Mouse (Mus musculus) midbrain, embryonic 13.5 days (tissue): Measurements from ENCODE around the gene Stx5a. TPM values are rescaled to one million over a fixed set of nuclear protein-coding genes. Genes with fewer than 3 reads are reported as not detected.
"Not testable (repeated sequence)": the region's sequence is repeated elsewhere in the genome, so short reads cannot be mapped to it uniquely, and the experiment has no call there.

ENCODE experiments used
- ATAC-seq: fragments of 200-750 bp; cut with Nextera tagmentation; 2 replicates; pipeline ENCODE4 v1.8.0; 2017; ENCODE audit warnings: mild to moderate bottlenecking, moderate TSS enrichment, moderate library complexity
- H3K27ac ChIP-seq: fragments of 300-500 bp; sonication (generic); 2 replicates; pipeline ENCODE4 v1.5.1; 2015; ENCODE audit warnings: inconsistent platforms, mild to moderate bottlenecking, moderate library complexity
- H3K27me3 ChIP-seq: fragments of 300-500 bp; sonication (generic); 2 replicates; pipeline ENCODE4 v1.6.1; 2015; ENCODE audit warnings: mild to moderate bottlenecking, inconsistent platforms
- H3K36me3 ChIP-seq: fragments of 300-500 bp; sonication (generic); 2 replicates; pipeline ENCODE4 v1.6.1; 2015; ENCODE audit warnings: mild to moderate bottlenecking, inconsistent platforms
- H3K4me1 ChIP-seq: fragments of 300-500 bp; sonication (generic); replicated peaks from 2 replicates; pipeline ENCODE4 v1.6.1; 2015; ENCODE audit warnings: inconsistent platforms
- H3K4me2 ChIP-seq: fragments of 300-500 bp; sonication (generic); replicated peaks from 2 replicates; pipeline ENCODE4 v1.6.1; 2015; ENCODE audit warnings: moderate library complexity, mild to moderate bottlenecking, inconsistent platforms
- H3K4me3 ChIP-seq: fragments of 300-500 bp; sonication (generic); replicated peaks from 2 replicates; pipeline ENCODE4 v1.5.1; 2015; ENCODE audit warnings: mild to moderate bottlenecking, inconsistent platforms
- H3K9ac ChIP-seq: fragments of 300-500 bp; sonication (generic); replicated peaks from 2 replicates; pipeline ENCODE4 v1.6.1; 2015; ENCODE audit warnings: mild to moderate bottlenecking, inconsistent platforms
- H3K9me3 ChIP-seq: fragments of 300-500 bp; sonication (generic); 2 replicates; pipeline ENCODE4 v1.6.1; 2016; ENCODE audit warnings: mild to moderate bottlenecking, inconsistent platforms
- WGBS: fragments of 180-500 bp; shearing (Covaris S2); methylation state at CpG from one replicate; pipeline ENCODE4 v1.1.7; 2015; 5-methylcytosine and 5-hydroxymethylcytosine counted together
- polyA plus RNA-seq: library from polyadenylated mRNA; unstranded; fragments of >200 nt; fragmentation: Nextera tagmentation; extraction: Ambion mirVana; gene quantifications from 2 replicates; pipeline ENCODE4 v1.2.1, GENCODE M21; 2015

Stx5a gene
- polyA plus RNA-seq, 1 experiment from 2014 or later, result 127 TPM

DNA sequence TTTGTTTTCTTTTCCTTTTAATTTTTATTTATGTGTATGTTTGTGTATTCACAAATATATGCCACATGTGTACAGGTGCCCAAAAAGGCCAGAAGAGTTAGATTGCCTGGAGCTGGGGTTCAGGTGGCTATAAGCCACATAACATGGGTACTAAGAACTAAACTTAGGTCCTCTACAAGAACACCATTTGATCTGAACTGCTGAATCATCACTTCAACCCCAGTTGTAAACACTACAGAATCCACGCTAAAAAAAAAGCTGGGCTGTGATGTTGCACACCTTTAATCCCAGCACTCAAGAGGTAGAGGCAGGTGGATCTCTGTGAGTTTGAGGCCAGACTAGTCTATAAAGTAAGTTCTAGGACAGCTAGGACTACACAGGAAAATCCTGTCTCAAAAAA is 19.8 kb upstream of the Stx5a start:
- Histone ChIP-seq H3K4me3 (peak overlapping the region; percentile 71; the same call in 1 of the 2 replicates), H3K4me1 (peaks cover 38% of the 10 kb centered on the region), H3K9me3 (no peaks in the 10 kb centered on the region), H3K9ac (no peak overlapping the region; the same call in 1 of the 2 replicates), H3K4me2 (peak overlapping the region; percentile 65; the same call in 1 of the 2 replicates), H3K36me3 (peaks cover 20% of the 10 kb centered on the region), H3K27ac (no peak overlapping the region), H3K27me3 (no peaks in the 10 kb centered on the region)
- ATAC-seq, result no peak
- WGBS, result 84% methylated on average over 1 of the region's 1 CpGs

DNA sequence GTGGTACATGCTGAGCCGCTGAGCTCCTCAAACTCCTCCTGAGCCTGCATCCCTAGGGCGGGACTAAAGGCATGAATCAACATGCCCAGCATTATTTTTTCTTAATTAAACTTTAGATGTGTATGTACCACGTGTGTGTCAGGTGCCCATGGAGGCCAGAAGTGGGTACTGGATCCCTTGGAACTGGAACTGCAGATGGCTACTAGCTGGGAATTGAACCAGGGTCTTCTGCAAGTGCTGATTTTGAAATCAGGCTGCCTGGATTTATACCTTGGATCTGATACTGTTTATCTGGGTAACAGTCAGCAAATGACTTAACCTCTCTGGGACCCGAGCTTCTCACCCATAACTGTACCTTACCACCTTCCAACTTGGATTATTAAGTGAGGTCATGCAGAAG is 19.2 kb upstream of the Stx5a start:
- Histone ChIP-seq H3K36me3 (peaks cover 26% of the 10 kb centered on the region), H3K9me3 (no peaks in the 10 kb centered on the region), H3K9ac (peak overlapping the region; percentile 77), H3K27ac (peak overlapping the region; percentile 35; the same call in 1 of the 2 replicates), H3K4me2 (peak overlapping the region; percentile 65), H3K4me3 (peak overlapping the region; percentile 71), H3K27me3 (no peaks in the 10 kb centered on the region), H3K4me1 (peaks cover 38% of the 10 kb centered on the region)
- WGBS, result 66% methylated on average over 4 of the region's 4 CpGs
- no peak for ATAC-seq

DNA sequence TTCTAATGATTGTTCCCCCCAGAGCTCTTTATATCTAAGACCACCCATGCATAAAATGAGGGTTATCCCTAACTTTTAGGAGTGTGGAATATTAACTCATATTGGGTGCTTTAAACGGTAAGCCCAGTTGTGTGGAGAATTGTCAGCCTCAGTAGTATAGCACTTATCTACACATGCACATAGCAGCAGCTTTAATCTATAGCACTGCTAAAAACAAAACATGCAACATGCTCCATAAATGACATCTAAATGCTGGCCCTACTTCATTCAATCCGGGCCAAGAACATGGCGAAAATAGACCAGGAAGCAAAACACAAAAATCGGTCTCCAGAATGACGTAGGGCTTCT is 18.7 kb upstream of the Stx5a start:
- Histone ChIP-seq H3K4me1 (peaks cover 38% of the 10 kb centered on the region), H3K9me3 (no peaks in the 10 kb centered on the region), H3K9ac (peak overlapping the region; percentile 77), H3K27ac (peak overlapping the region; percentile 91), H3K4me3 (peak overlapping the region; percentile 71), H3K36me3 (peaks cover 27% of the 10 kb centered on the region), H3K27me3 (no peaks in the 10 kb centered on the region), H3K4me2 (peak overlapping the region; percentile 65)
- peak; percentile 12 for ATAC-seq
- 4% methylated on average over 5 of the region's 5 CpGs for WGBS

DNA sequence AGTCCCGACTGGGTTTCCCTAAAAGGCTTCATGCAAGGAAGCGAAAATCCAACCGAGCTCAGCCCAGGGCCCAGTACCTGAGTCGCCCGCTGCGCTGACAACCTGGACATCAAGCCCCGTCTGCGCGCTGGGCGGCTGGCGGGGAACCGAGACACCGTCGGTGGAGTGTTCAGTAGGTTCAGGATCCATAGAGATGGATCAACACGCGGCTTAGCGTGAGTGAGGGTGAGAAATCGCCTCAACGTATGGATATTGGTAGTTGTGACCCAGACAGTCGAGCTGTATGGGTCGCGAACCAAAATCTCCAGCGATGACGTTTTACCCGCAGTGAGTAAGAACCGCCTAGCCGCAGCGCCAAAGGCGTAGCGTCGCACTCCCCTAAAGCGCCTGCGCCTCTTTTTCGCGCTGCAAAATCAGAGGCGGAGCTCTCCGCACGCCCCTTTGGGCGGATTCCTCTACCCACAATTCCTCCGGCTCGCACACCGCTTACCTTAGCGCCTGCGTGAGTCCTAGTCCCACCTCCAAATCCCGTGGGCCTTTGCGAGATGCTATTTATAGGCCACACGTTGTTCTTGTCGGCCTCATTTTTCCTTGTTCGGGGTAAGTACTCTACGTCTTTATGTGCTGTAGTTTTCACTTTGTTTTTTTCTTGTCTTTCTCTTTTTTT is 18.2 kb upstream of the Stx5a start, which contains the start of gene Slc3a2:
Gene Slc3a2 (minus strand): TSS at position 463 of the 667 bp plus-strand sequence.
- peak within 1 kb of the TSS; percentile 91 for H3K27ac ChIP-seq
- peaks cover 38% of the 10 kb centered on the region for H3K4me1 ChIP-seq
- H3K36me3 ChIP-seq, result peaks cover 27% of the 10 kb centered on the region
- peak within 1 kb of the TSS; percentile 71 for H3K4me3 ChIP-seq
- H3K27me3 ChIP-seq, result no peaks in the 10 kb centered on the region
- peak; percentile 98 for ATAC-seq
- under 1% methylated on average over 50 of the region's 50 CpGs for WGBS
- no peaks in the 10 kb centered on the region for H3K9me3 ChIP-seq
- H3K9ac ChIP-seq, result peak within 1 kb of the TSS; percentile 88
- peak within 1 kb of the TSS; percentile 67 for H3K4me2 ChIP-seq

DNA sequence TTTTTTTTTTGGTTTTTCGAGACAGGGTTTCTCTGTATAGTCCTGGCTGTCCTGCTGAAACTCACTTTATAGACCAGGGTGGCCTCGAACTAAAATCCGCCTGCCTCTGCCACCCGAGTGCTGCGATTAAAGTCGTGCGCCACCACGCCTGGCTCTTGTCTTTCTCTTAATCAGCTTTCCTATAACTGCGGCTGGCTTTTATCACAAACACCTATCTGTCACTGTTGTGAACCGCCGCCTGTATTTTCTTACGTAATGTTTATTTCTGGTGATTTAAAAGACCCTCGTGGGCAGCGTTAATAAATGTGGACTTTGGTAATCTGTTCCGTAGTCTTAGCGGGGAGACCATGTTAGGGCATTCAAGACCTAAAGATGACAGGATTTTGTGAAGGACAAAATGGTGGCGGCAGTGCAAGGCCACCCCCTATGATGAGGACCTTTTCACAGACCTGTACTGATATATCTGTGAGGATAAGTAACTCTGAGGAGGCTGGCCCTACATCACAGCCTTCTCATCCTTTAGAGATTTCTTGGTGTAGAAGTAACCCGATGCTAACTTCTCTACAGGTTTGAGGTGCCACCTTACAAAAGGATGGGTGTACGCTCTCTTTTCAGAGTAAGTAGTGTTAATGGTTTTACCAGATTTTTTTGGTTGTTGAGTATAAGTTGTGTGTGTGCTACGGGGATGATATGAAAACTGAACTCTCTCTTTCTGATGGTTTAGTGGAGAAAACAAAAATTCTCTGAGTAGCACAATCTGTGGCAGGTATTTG is 17.5 kb upstream of the Stx5a start:
- Histone ChIP-seq H3K9ac (peak overlapping the region; percentile 88), H3K4me3 (peak overlapping the region; percentile 71), H3K9me3 (no peaks in the 10 kb centered on the region), H3K27me3 (no peaks in the 10 kb centered on the region), H3K27ac (peak overlapping the region; percentile 77), H3K36me3 (peaks cover 27% of the 10 kb centered on the region), H3K4me2 (peak overlapping the region; percentile 67), H3K4me1 (peaks cover 38% of the 10 kb centered on the region)
- under 1% methylated on average over 20 of the region's 20 CpGs for WGBS
- ATAC-seq, result no peak

DNA sequence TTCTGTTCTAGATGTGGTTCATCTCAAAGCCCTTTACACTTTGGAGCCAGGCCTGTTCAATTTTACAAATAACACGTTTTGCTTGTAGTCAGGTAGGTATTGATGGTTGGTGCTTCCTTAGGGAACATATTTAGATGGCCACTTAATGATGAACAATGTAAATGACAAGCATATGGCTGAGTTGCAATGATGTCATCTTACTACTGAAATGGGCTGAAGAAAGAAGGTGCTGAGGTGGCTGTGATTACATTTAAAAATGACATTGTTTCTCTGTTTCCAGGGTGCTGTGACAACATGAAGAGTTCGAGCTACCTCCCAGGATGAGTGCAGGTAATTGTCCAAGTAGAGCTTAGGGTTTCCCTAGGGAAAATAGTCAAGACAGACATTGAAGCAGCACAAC is 16.8 kb upstream of the Stx5a start:
- Histone ChIP-seq H3K9ac (peak overlapping the region; percentile 88), H3K36me3 (peaks cover 27% of the 10 kb centered on the region), H3K27me3 (no peaks in the 10 kb centered on the region), H3K27ac (0 out of 2 replicates have a peak overlapping the region, but pooled peaks have one; percentile 22), H3K9me3 (no peaks in the 10 kb centered on the region), H3K4me3 (peak overlapping the region; percentile 71), H3K4me1 (peaks cover 38% of the 10 kb centered on the region), H3K4me2 (peak overlapping the region; percentile 67)
- WGBS, result 0% methylated on average over 2 of the region's 2 CpGs
- ATAC-seq, result no peak

DNA sequence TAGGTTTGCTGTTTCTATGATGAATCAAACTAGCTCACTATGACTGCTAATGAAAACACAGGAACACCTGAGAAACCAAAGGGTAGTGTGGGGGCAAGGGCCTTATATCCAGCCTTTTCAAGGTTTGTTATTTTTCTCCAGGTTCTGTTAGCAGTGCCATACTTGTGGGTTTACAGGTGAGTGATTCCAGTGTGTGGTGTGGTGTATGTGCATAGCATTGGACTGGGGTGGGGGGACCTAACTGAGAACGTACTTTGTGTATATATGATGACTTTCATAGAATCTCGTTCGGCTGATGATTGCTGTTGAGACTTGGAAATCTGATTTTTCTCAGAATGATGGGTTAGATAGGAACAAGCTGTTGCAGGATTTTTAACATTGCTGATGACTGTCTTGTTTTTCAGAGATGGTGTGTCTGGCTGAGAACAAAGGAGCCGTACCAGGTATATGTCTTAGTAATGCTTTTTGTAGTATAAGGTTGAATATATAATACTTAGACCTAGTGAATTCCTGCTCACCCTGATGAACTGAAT is 16.1 kb upstream of the Stx5a start:
- Histone ChIP-seq H3K4me1 (peaks cover 38% of the 10 kb centered on the region), H3K36me3 (peaks cover 27% of the 10 kb centered on the region), H3K4me2 (peak overlapping the region; percentile 67), H3K27ac (no peak overlapping the region), H3K27me3 (no peaks in the 10 kb centered on the region), H3K9ac (peak overlapping the region; percentile 88), H3K9me3 (no peaks in the 10 kb centered on the region), H3K4me3 (peak overlapping the region; percentile 71)
- 57% methylated on average over 4 of the region's 4 CpGs for WGBS
- ATAC-seq, result no peak

DNA sequence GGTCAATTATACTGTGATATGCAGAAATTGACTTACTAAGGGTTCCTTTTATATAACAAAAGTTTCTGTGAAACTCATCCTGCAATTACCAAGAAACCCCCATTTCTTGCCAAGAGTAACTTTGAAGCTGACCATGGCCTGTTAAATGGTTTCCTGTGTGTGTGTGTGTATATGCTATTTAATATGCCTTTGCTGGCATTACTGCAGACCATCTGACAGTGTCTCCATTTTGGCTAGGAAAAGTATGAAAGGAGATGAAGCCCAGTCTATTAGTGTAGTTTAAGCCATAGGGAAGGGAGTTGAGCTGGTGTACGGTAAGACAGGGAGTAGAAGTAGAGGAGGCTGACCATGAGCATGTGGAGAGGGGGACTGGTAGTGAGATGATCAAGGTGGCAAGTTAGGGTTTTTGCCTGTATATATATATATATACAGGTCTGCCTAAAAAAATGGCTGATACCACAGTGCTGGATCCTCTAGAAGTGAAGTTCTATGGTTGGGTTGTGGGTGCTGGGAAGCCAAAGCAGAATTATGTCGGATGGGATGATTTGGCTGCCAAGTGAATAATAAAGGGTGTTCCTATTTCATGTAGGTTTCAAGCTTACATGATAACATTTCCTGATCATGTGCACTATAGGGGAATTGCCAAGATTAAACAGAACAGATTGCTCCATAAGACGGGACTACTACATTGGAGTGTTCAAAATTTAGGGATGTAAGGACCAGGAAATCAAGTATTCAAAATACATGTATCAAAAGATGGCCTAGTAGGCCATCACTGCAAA is 14.4 kb upstream of the Stx5a start:
- Histone ChIP-seq H3K4me1 (peaks cover 29% of the 10 kb centered on the region), H3K36me3 (peaks cover 27% of the 10 kb centered on the region), H3K27me3 (no peaks in the 10 kb centered on the region), H3K9me3 (no peaks in the 10 kb centered on the region), H3K4me3 (no peak overlapping the region), H3K9ac (no peak overlapping the region), H3K27ac (no peak overlapping the region), H3K4me2 (no peak overlapping the region)
- ATAC-seq, result no peak
- 18% methylated on average over 3 of the region's 3 CpGs for WGBS

DNA sequence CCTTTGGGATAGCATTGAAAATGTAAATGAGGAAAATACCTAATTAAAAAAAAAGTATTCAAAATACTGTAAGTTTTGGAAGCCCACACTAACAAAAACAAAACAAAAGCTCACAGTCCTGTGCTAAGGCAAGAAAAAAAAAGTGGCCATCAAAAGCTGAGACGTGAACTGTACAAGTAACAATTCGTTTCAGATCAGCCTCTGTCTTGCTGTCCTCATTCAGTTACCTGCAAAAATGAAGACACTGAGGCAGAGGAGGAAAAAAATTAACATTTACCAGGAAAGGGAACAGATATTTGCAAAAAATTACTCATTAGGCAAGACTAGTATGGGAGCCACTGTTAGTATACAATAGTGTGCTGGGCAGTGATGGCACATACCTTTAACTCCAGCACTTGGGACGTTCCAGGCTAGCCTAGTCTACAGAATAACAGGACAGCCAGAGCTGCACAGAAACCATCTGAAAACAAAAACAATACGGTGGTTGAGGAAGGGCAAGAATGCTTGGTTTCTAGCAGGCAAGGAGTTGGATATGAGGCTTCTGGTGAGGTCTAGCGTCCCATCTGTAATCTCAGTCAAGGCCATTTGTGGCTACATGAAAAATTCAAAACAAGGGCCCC is 13.6 kb upstream of the Stx5a start:
- Histone ChIP-seq H3K9ac (no peak overlapping the region), H3K4me2 (no peak overlapping the region), H3K36me3 (peaks cover 27% of the 10 kb centered on the region), H3K27ac (no peak overlapping the region), H3K4me3 (no peak overlapping the region), H3K27me3 (no peaks in the 10 kb centered on the region), H3K9me3 (no peaks in the 10 kb centered on the region), H3K4me1 (peaks cover 22% of the 10 kb centered on the region)
- 22% methylated on average over 5 of the region's 5 CpGs for WGBS
- ATAC-seq, result no peak

DNA sequence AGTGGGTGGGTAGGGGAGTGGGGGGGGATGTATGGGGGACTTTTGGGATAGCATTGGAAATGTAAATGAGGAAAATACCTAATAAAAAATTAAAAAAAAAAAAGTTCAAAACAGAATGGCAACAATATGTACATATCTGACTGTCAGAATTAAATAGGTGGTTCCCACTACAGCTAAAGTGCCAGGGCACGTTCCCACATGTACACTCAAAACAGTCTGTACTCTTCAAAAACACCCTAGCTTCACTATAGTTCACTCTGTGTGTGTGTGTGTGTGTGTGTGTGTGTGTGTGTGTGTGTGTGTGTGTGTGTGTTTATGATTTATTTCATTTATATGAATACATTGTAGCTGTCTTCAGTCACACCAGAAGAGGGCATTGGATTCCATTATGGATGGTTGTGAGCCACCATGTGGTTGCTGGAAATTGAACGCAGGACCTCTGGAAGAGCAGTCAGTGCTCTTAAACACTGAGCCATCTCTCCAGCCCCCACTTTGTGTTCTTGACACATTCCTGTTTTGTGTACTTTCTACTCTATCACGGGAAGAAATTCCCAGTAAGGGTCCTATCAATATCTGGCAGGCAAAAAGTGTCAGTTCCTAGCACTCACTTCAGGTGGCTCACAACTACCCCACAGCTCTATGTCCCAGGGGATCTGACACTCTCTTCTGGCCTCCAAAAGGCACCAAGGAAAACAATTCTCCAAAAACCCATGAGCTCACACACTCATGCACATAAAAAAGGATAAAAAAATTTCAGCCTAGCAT is 12.7 kb upstream of the Stx5a start:
- not testable (repeated sequence) for ATAC-seq, H3K4me3 ChIP-seq, H3K4me2 ChIP-seq, H3K9me3 ChIP-seq, H3K9ac ChIP-seq, H3K27me3 ChIP-seq, H3K27ac ChIP-seq
- 43% methylated on average over 3 of the region's 3 CpGs for WGBS
- Histone ChIP-seq H3K36me3 (peaks cover 27% of the 10 kb centered on the region), H3K4me1 (peaks cover 22% of the 10 kb centered on the region)

DNA sequence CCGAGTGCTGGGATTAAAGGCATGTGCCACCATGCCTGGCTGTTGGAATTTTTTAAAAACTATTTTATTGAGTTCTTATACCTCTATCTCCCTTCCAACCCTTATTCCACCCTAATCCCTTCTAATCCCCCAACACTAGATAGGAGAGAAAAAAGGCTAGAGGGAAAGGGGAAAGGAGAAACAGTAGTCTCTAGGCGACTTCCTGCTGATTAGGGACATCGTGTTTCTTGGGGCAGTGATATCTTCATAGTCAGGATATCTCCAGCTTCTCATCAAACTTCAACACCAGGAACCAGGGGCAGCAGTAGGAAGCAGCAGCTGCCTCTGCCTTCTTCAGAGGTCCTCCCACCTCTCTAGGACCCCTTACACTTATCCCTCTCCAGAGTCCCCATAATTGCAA is 6.9 kb upstream of the Stx5a start:
- H3K4me2 ChIP-seq, result no peak overlapping the region
- 0 out of 2 replicates have a peak, but pooled peaks cover 3% of the 10 kb centered on the region for H3K27me3 ChIP-seq
- H3K36me3 ChIP-seq, result peaks cover 15% of the 10 kb centered on the region
- no peak overlapping the region for H3K9ac ChIP-seq
- no peak for ATAC-seq
- H3K4me1 ChIP-seq, result peaks cover 18% of the 10 kb centered on the region
- H3K9me3 ChIP-seq, result no peaks in the 10 kb centered on the region
- no peak overlapping the region for H3K27ac ChIP-seq
- WGBS, result 86% methylated on average over 3 of the region's 3 CpGs
- no peak overlapping the region for H3K4me3 ChIP-seq
